Mouse (Mus musculus): ENCODE results near the gene Naa60. TPM values are rescaled to one million over a fixed set of nuclear protein-coding genes. Genes with fewer than 3 reads are reported as not detected.

Naa60 gene
- polyA plus RNA-seq, 1 experiment from 2014 or later, result 66.0 TPM

DNA sequence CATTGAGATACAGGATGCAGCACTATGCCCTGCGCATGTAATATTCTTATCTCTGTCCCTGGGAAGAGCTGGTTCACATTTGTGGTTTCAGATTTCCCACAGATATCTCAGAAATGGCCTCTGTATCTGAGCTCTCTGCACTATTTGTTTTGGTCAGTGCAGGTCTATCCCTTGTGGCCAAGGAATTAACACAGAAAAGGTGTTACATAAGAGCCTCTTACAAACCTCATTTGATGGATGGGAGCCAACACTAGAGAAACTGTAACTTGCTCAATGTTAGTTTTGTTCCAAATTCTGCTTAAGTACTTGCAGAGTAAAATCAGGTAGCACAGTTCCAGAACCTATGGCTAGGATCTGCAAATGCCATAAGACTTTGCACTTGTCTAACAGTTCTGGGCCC, 61.9 kb downstream of the Naa60 start:
- H3K27ac ChIP-seq, result no peak overlapping the region
- no peaks in the 10 kb centered on the region for H3K27me3 ChIP-seq
- no peak overlapping the region for H3K4me2 ChIP-seq
- no peaks in the 10 kb centered on the region for H3K9me3 ChIP-seq (replicated peaks)
- peaks cover 86% of the 10 kb centered on the region for H3K36me3 ChIP-seq (ENCODE audit: poor library complexity, severe bottlenecking)
- H3K9ac ChIP-seq, result no peak overlapping the region
- H3K4me1 ChIP-seq, result no peaks in the 10 kb centered on the region
- ATAC-seq, result no peak
- no peak overlapping the region for H3K4me3 ChIP-seq
- WGBS, result 95% methylated on average over 1 of the region's 1 CpGs

GRCm38 (mm10) chr16:3934701-3935100, 62.5 kb downstream of the Naa60 start:
- Histone ChIP-seq H3K9me3 (replicated peaks) (no peaks in the 10 kb centered on the region), H3K27ac (no peak overlapping the region), H3K4me3 (no peak overlapping the region), H3K9ac (no peak overlapping the region), H3K4me1 (no peaks in the 10 kb centered on the region), H3K36me3 (ENCODE audit: poor library complexity, severe bottlenecking) (peaks cover 84% of the 10 kb centered on the region), H3K27me3 (no peaks in the 10 kb centered on the region), H3K4me2 (no peak overlapping the region)
- ATAC-seq, result no peak
- WGBS, result 90% methylated on average over 4 of the region's 4 CpGs

GRCm38 (mm10) chr16:3951141-3951540, 79.0 kb downstream of the Naa60 start:
- Histone ChIP-seq H3K4me3 (no peak overlapping the region), H3K27me3 (no peaks in the 10 kb centered on the region), H3K4me1 (no peaks in the 10 kb centered on the region), H3K4me2 (no peak overlapping the region), H3K36me3 (ENCODE audit: poor library complexity, severe bottlenecking) (no peaks in the 10 kb centered on the region), H3K9me3 (replicated peaks) (no peaks in the 10 kb centered on the region), H3K9ac (no peak overlapping the region), H3K27ac (no peak overlapping the region)
- WGBS, result 82% methylated on average over 1 of the region's 1 CpGs
- ATAC-seq, result no peak

Small RNAs within 50 kb of the gene (microRNA-seq; reads per million reads assigned to microRNA genes)
- not detected for gene Gm23493

Other genes with a start within 250 kb of the Naa60 start
- gene Mefv, start 154.3 kb upstream of the Naa60 start, polyA plus RNA-seq (2015; fragmentation: Nextera tagmentation; extraction: Ambion mirVana), result not detected in 2 replicates
- gene Zfp263, start 128.3 kb upstream of the Naa60 start, polyA plus RNA-seq (2015; fragmentation: Nextera tagmentation; extraction: Ambion mirVana), result 57.0 and 59.2 TPM in 2 replicates
- not detected in 2 replicates for gene Olfr15, start 41.5 kb upstream of the Naa60 start, polyA plus RNA-seq (2015; fragmentation: Nextera tagmentation; extraction: Ambion mirVana)
- gene Zfp174, start 25.1 kb upstream of the Naa60 start, polyA plus RNA-seq (2015; fragmentation: Nextera tagmentation; extraction: Ambion mirVana), result 1.3 and 1.6 TPM in 2 replicates
- gene Zfp597, start 12.2 kb downstream of the Naa60 start, polyA plus RNA-seq (2015; fragmentation: Nextera tagmentation; extraction: Ambion mirVana), result 9.6 and 10.8 TPM in 2 replicates
- 3.9 and 5.7 TPM in 2 replicates for gene Gm20695, start 12.3 kb downstream of the Naa60 start, polyA plus RNA-seq (2015; fragmentation: Nextera tagmentation; extraction: Ambion mirVana)
- 7.9 and 9.7 TPM in 2 replicates for gene 1700037C18Rik, start 36.3 kb downstream of the Naa60 start, polyA plus RNA-seq (2015; fragmentation: Nextera tagmentation; extraction: Ambion mirVana)
- gene Cluap1, start 36.4 kb downstream of the Naa60 start, polyA plus RNA-seq (2015; fragmentation: Nextera tagmentation; extraction: Ambion mirVana), result 30.3 and 35.5 TPM in 2 replicates
- 0.78 and 0.81 TPM in 2 replicates for gene Nlrc3, start 104.3 kb downstream of the Naa60 start, polyA plus RNA-seq (2015; fragmentation: Nextera tagmentation; extraction: Ambion mirVana)
- gene Slx4, start 131.4 kb downstream of the Naa60 start, polyA plus RNA-seq (2015; fragmentation: Nextera tagmentation; extraction: Ambion mirVana), result 18.0 and 21.3 TPM in 2 replicates
- 5.0 and 5.2 TPM in 2 replicates for gene Dnase1, start 164.6 kb downstream of the Naa60 start, polyA plus RNA-seq (2015; fragmentation: Nextera tagmentation; extraction: Ambion mirVana)
- gene Trap1, start 205.5 kb downstream of the Naa60 start, polyA plus RNA-seq (2015; fragmentation: Nextera tagmentation; extraction: Ambion mirVana), result 54.2 and 59.0 TPM in 2 replicates